Mouse (Mus musculus): Measurements from ENCODE around the gene Tacc3. TPM values are rescaled to one million over a fixed set of nuclear protein-coding genes. Genes with fewer than 3 reads are reported as not detected.
A peak's percentile ranks its signal among the peaks of the same experiment; 100 is the strongest.

Gene Tacc3
- polyA plus RNA-seq, 1 experiment from 2014 or later: 325 TPM

DNA sequence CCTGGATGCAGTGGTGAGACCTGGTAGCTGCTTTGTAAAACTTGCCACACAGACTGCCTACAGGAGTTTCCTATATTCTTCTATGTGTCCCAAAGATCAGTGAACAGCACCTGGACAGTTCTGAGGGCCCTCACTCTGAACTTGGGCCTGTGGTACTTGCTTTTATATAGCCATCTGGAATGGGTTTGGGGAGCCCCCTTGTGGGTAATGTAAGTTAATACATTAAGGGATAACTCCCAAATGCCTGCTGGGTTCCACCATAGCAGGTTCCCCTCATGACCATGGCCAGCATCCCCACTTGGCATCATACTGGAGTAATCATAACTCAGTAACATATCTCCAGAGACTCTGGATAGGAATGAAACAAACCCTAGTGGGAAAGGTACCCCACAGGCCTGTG, 10.3 kb downstream of the Tacc3 start:
- no peak overlapping the region for H3K27ac ChIP-seq
- no peak for DNase-seq (ENCODE audit: low spot score)
- H3K9me3 ChIP-seq (replicated peaks): no peaks in the 10 kb centered on the region
- no peaks in the 10 kb centered on the region for H3K4me1 ChIP-seq
- H3K36me3 ChIP-seq: peaks cover 98% of the 10 kb centered on the region
- H3K27me3 ChIP-seq (ENCODE audit: low read depth, poor library complexity, severe bottlenecking): no peaks in the 10 kb centered on the region
- no peak overlapping the region for H3K4me3 ChIP-seq

GRCm38 (mm10) chr5:33671659-33672058, 13.7 kb downstream of the Tacc3 start:
- no peaks in the 10 kb centered on the region for H3K9me3 ChIP-seq (replicated peaks)
- peaks cover 80% of the 10 kb centered on the region for H3K36me3 ChIP-seq
- WGBS: 87% methylated on average over 5 of the region's 5 CpGs
- DNase-seq (ENCODE audit: low spot score): no peak
- H3K27ac ChIP-seq: no peak overlapping the region
- no peak overlapping the region for H3K4me3 ChIP-seq
- H3K27me3 ChIP-seq (ENCODE audit: low read depth, poor library complexity, severe bottlenecking): no peaks in the 10 kb centered on the region
- H3K4me1 ChIP-seq: 0 out of 2 replicates have a peak, but pooled peaks cover 6% of the 10 kb centered on the region

- Histone ChIP-seq H3K9me3 (replicated peaks) (no peaks in the 10 kb centered on the region), H3K36me3 (peaks cover 52% of the 10 kb centered on the region), H3K27ac (no peak overlapping the region), H3K27me3 (ENCODE audit: low read depth, poor library complexity, severe bottlenecking) (no peaks in the 10 kb centered on the region), H3K4me3 (no peak overlapping the region), H3K4me1 (0 out of 2 replicates have a peak, but pooled peaks cover 10% of the 10 kb centered on the region)
- 86% methylated on average over 3 of the region's 3 CpGs for WGBS
- DNase-seq (ENCODE audit: low spot score): no peak
These were observed 16.5 kb downstream of the Tacc3 start for GRCm38 (mm10) chr5:33674439-33674838.

- H3K36me3 ChIP-seq: peaks cover 37% of the 10 kb centered on the region
- H3K4me3 ChIP-seq: no peak overlapping the region
- no peak overlapping the region for H3K27ac ChIP-seq
- no peaks in the 10 kb centered on the region for H3K27me3 ChIP-seq (ENCODE audit: low read depth, poor library complexity, severe bottlenecking)
- no peaks in the 10 kb centered on the region for H3K9me3 ChIP-seq (replicated peaks)
- peaks cover 11% of the 10 kb centered on the region for H3K4me1 ChIP-seq
- peak; percentile 76 for DNase-seq (ENCODE audit: low spot score)
- 0% methylated on average over 1 of the region's 1 CpGs for WGBS
These were observed 18.0 kb downstream of the Tacc3 start for GRCm38 (mm10) chr5:33675964-33676363.

GRCm38 (mm10) chr5:33678244-33678643, 20.3 kb downstream of the Tacc3 start:
- H3K27ac ChIP-seq: no peak overlapping the region
- no peaks in the 10 kb centered on the region for H3K27me3 ChIP-seq (ENCODE audit: low read depth, poor library complexity, severe bottlenecking)
- 87% methylated on average over 5 of the region's 5 CpGs for WGBS
- no peaks in the 10 kb centered on the region for H3K9me3 ChIP-seq (replicated peaks)
- peaks cover 18% of the 10 kb centered on the region for H3K4me1 ChIP-seq
- no peak for DNase-seq (ENCODE audit: low spot score)
- H3K36me3 ChIP-seq: peaks cover 14% of the 10 kb centered on the region
- no peak overlapping the region for H3K4me3 ChIP-seq

- Histone ChIP-seq H3K4me1 (peaks cover 17% of the 10 kb centered on the region), H3K4me3 (no peak overlapping the region), H3K27me3 (ENCODE audit: low read depth, poor library complexity, severe bottlenecking) (no peaks in the 10 kb centered on the region), H3K9me3 (replicated peaks) (no peaks in the 10 kb centered on the region), H3K27ac (peak overlapping the region; percentile 57; the same call in 1 of the 2 replicates), H3K36me3 (no peaks in the 10 kb centered on the region)
- DNase-seq (ENCODE audit: low spot score): no peak
- WGBS: 62% methylated on average over 3 of the region's 3 CpGs
These were observed 23.1 kb downstream of the Tacc3 start for GRCm38 (mm10) chr5:33681044-33681443.

GRCm38 (mm10) chr5:33681611-33682388, 23.9 kb downstream of the Tacc3 start:
- Histone ChIP-seq H3K27me3 (ENCODE audit: low read depth, poor library complexity, severe bottlenecking) (no peaks in the 10 kb centered on the region), H3K27ac (no peak overlapping the region), H3K36me3 (no peaks in the 10 kb centered on the region), H3K4me1 (peaks cover 17% of the 10 kb centered on the region), H3K9me3 (replicated peaks) (no peaks in the 10 kb centered on the region), H3K4me3 (no peak overlapping the region)
- WGBS: 83% methylated on average over 15 of the region's 15 CpGs
- DNase-seq (ENCODE audit: low spot score): no peak

DNA sequence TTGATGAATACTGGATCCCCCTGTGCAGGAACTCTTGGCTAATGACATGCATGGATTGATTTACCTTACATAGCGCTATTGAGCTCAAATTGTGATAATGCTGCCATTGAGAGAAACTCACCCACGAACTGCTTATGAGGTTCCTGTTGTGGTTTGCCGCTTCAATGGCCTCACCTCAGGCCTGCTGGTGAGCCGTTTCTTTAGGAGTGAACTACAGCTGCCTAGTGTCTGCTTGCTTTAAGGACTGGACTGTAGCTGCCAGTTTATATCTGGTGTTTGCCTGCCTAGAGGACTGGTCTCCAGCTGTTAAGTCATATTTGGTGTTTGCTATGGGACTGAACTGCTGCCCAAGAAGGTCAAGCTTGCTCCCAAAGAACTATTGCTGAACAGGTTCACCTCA, 25.0 kb downstream of the Tacc3 start:
- no peaks in the 10 kb centered on the region for H3K36me3 ChIP-seq
- H3K4me3 ChIP-seq: no peak overlapping the region
- H3K4me1 ChIP-seq: peaks cover 18% of the 10 kb centered on the region
- no peak for DNase-seq (ENCODE audit: low spot score)
- no peak overlapping the region for H3K27ac ChIP-seq
- H3K9me3 ChIP-seq (replicated peaks): no peaks in the 10 kb centered on the region
- H3K27me3 ChIP-seq (ENCODE audit: low read depth, poor library complexity, severe bottlenecking): peaks cover 5% of the 10 kb centered on the region; the same call in 1 of the 2 replicates
- 88% methylated on average over 4 of the region's 4 CpGs for WGBS

DNA sequence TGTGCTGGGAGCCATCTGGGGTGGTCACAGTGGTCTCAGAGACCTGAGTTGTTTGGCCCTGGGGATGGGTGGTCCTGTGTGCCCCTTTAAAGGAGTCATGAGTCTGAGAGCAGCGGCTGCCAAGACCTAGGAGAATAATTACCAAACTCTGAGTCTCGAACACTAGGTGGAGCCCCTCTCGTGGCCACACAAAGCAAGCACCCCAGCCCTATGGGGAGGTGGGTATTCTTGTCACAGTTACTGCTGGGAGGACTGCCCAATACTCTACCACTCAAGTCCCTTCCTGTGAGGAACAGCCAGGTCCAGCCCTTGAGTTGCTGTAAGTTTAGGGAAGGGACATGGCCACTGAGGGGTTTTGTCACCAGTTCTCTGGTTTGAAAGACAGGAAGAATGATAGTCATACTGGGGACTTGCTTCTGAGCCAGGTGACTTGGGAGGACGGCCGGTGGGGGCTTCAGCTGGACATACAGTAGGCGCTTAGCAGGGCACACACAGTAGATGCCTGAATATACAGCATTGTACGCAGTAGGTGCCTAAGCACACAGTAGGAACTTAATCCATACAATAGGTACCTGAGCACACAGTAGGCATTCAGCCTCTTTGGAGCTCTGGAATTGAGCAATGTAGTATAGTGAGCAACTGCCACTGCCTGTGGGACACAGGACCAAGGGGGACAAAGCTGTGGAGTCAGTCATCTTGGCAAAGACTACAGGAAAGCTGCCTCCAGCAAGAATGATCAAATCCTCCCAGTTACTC, 26.1 kb downstream of the Tacc3 start:
- Histone ChIP-seq H3K27me3 (ENCODE audit: low read depth, poor library complexity, severe bottlenecking) (peaks cover 12% of the 10 kb centered on the region; the same call in 1 of the 2 replicates), H3K27ac (no peak overlapping the region)
- DNase-seq (ENCODE audit: low spot score): no peak

DNA sequence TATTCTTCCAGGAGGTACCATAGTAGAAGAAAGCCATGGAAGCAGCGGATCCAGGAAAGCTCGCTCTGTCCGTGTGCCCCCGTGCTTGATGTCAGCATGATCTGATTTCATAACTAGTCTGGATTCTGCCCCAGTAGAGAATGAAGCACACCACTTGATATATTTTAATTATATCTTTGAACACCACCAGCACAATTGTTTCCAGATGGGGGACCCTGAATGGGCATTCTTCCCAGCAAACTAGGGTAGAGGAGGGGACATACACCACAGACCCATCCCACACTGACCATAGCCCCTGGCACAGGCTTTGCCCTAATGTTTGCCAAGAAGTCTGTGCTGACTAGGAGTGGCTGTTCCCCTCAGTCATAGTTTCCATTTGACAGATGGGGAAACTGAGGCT, 27.0 kb downstream of the Tacc3 start:
- WGBS: 87% methylated on average over 4 of the region's 4 CpGs
- Histone ChIP-seq H3K27ac (no peak overlapping the region), H3K27me3 (ENCODE audit: low read depth, poor library complexity, severe bottlenecking) (peaks cover 18% of the 10 kb centered on the region; the same call in 1 of the 2 replicates)

More for the DNA sequence above, 26.1 kb downstream of the Tacc3 start:
- H3K9me3 ChIP-seq (replicated peaks): no peaks in the 10 kb centered on the region
- H3K36me3 ChIP-seq: no peaks in the 10 kb centered on the region
- no peak overlapping the region for H3K4me3 ChIP-seq
- H3K4me1 ChIP-seq: peaks cover 25% of the 10 kb centered on the region
- WGBS: 45% methylated on average over 7 of the region's 7 CpGs

GRCm38 (mm10) chr5:33687142-33687541, 29.2 kb downstream of the Tacc3 start:
- H3K27me3 ChIP-seq (ENCODE audit: low read depth, poor library complexity, severe bottlenecking): peaks cover 24% of the 10 kb centered on the region; the same call in 1 of the 2 replicates
- 85% methylated on average over 4 of the region's 4 CpGs for WGBS
- H3K27ac ChIP-seq: no peak overlapping the region
- H3K9me3 ChIP-seq (replicated peaks): no peaks in the 10 kb centered on the region
- no peak for DNase-seq (ENCODE audit: low spot score)
- no peak overlapping the region for H3K4me3 ChIP-seq
- H3K36me3 ChIP-seq: no peaks in the 10 kb centered on the region
- H3K4me1 ChIP-seq: peaks cover 38% of the 10 kb centered on the region

More for the DNA sequence above, 27.0 kb downstream of the Tacc3 start:
- Histone ChIP-seq H3K4me1 (peaks cover 34% of the 10 kb centered on the region), H3K9me3 (replicated peaks) (no peaks in the 10 kb centered on the region), H3K36me3 (no peaks in the 10 kb centered on the region), H3K4me3 (no peak overlapping the region)
- no peak for DNase-seq (ENCODE audit: low spot score)

GRCm38 (mm10) chr5:33688278-33689220, 30.6 kb downstream of the Tacc3 start:
- DNase-seq (ENCODE audit: low spot score): no peak
- WGBS: 68% methylated on average over 14 of the region's 14 CpGs
- Histone ChIP-seq H3K9me3 (replicated peaks) (no peaks in the 10 kb centered on the region), H3K36me3 (no peaks in the 10 kb centered on the region), H3K27me3 (ENCODE audit: low read depth, poor library complexity, severe bottlenecking) (peaks cover 35% of the 10 kb centered on the region), H3K27ac (peak overlapping the region; percentile 85), H3K4me3 (no peak overlapping the region), H3K4me1 (peaks cover 51% of the 10 kb centered on the region)
